Mouse (Mus musculus): ENCODE measurements at regions not wholly inside any gene's neighbourhood (a gene's known extent, or its start where the extent isn't known, plus 50 kb on each side); places are given as distances from the start of the nearest gene placed in this dataset.

GRCm38 (mm10) chr12:12776783-12777182 lies 164.9 kb downstream of the Mycn start:
- WGBS, result 77% methylated on average over 6 of the region's 6 CpGs
- DNase-seq (ENCODE audit: low read depth, low spot score), result no peak

- WGBS, result 69% methylated on average over 4 of the region's 4 CpGs
- DNase-seq (ENCODE audit: low read depth, low spot score), result no peak
Measured at GRCm38 (mm10) chr12:12770970-12771369, 170.7 kb downstream of the Mycn start.

GRCm38 (mm10) chr12:12766510-12767304 lies 175.0 kb downstream of the Mycn start:
- DNase-seq (ENCODE audit: low read depth, low spot score), result no peak
- 78% methylated on average over 11 of the region's 11 CpGs for WGBS

- 44% methylated on average over 7 of the region's 7 CpGs for WGBS
- no peak for DNase-seq (ENCODE audit: low read depth, low spot score)
Measured at GRCm38 (mm10) chr12:12765490-12766058, 176.1 kb downstream of the Mycn start.

- no peak for DNase-seq (ENCODE audit: low read depth, low spot score)
- 72% methylated on average over 8 of the region's 8 CpGs for WGBS
Measured at GRCm38 (mm10) chr12:12765055-12765454, 176.7 kb downstream of the Mycn start.

- DNase-seq (ENCODE audit: low read depth, low spot score), result no peak
- 81% methylated on average over 4 of the region's 4 CpGs for WGBS
Measured at GRCm38 (mm10) chr12:12764586-12764985, 177.1 kb downstream of the Mycn start.

GRCm38 (mm10) chr12:12756301-12756948 lies 185.3 kb downstream of the Mycn start:
- no peak for DNase-seq (ENCODE audit: low read depth, low spot score)
- WGBS, result 77% methylated on average over 2 of the region's 2 CpGs

GRCm38 (mm10) chr12:12753849-12754248 lies 187.9 kb downstream of the Mycn start:
- WGBS, result 79% methylated on average over 9 of the region's 9 CpGs
- no peak for DNase-seq (ENCODE audit: low read depth, low spot score)

- 88% methylated on average over 10 of the region's 10 CpGs for WGBS
- DNase-seq (ENCODE audit: low read depth, low spot score), result no peak
Measured at GRCm38 (mm10) chr12:12751670-12752426, 189.9 kb downstream of the Mycn start.

- DNase-seq (ENCODE audit: low read depth, low spot score), result no peak
- 86% methylated on average over 3 of the region's 3 CpGs for WGBS
Measured at GRCm38 (mm10) chr12:12749690-12750089, 192.0 kb downstream of the Mycn start.

- 58% methylated on average over 4 of the region's 4 CpGs for WGBS
- DNase-seq (ENCODE audit: low read depth, low spot score), result no peak
Measured at GRCm38 (mm10) chr12:12746852-12747454, 194.8 kb downstream of the Mycn start.

GRCm38 (mm10) chr12:12744492-12744891 lies 197.2 kb downstream of the Mycn start:
- no peak for DNase-seq (ENCODE audit: low read depth, low spot score)
- 82% methylated on average over 2 of the region's 2 CpGs for WGBS

GRCm38 (mm10) chr12:12738631-12739331 lies 202.9 kb downstream of the Mycn start:
- WGBS, result 57% methylated on average over 12 of the region's 12 CpGs
- DNase-seq (ENCODE audit: low read depth, low spot score), result no peak

- no peak for DNase-seq (ENCODE audit: low read depth, low spot score)
- WGBS, result 64% methylated on average over 9 of the region's 9 CpGs
Measured at GRCm38 (mm10) chr12:12725797-12726196, 215.9 kb downstream of the Mycn start.

GRCm38 (mm10) chr12:12725075-12725474 lies 216.6 kb downstream of the Mycn start:
- WGBS, result 59% methylated on average over 13 of the region's 13 CpGs

GRCm38 (mm10) chr12:12723724-12724487 lies 217.8 kb downstream of the Mycn start:
- DNase-seq (ENCODE audit: low read depth, low spot score), result no peak
- 82% methylated on average over 12 of the region's 12 CpGs for WGBS

More at GRCm38 (mm10) chr12:12725075-12725474, 216.6 kb downstream of the Mycn start:
- no peak for DNase-seq (ENCODE audit: low read depth, low spot score)

GRCm38 (mm10) chr12:12722982-12723661 lies 218.6 kb downstream of the Mycn start:
- 92% methylated on average over 20 of the region's 20 CpGs for WGBS
- DNase-seq (ENCODE audit: low read depth, low spot score), result no peak

- WGBS, result 81% methylated on average over 9 of the region's 9 CpGs
- no peak for DNase-seq (ENCODE audit: low read depth, low spot score)
Measured at GRCm38 (mm10) chr12:12716691-12717090, 225.0 kb downstream of the Mycn start.

Measured in large intestine, adult 2 months (tissue).